Comparison of ENCODE assay signal across 12 mouse cellular contexts in the genomic region with DNA sequence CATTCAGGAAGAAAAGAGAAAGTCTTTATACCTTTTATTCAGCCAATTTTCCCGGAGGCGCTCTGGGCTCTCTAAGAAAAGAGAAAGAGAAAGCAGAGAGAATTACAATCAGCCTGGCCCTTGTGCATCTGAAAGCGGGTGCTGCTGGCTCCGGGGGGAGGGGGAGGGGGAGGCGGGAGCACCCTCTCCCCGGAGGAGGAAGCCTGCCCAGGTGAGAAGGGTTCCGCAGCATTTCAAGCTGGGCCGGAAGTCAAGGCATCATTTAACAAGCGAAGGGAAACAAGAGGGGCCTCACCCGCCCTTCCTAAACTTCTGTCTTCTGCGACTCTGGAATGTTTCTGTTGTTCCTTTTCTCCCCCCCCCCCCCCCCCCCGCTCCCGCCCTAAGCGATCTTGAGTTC.
A peak's percentile ranks its signal among the peaks of the same experiment; 100 is the strongest.
DNase-seq lines count a peak whose midpoint lies in the region; ATAC-seq and TF ChIP-seq lines count a peak whose summit lies in the region.
"Had no signal": no experiment of that assay in that cellular context is flagged by ENCODE, and none has a peak within 500 bp of the region (broad histone marks: within the 10 kb centered on the region; RNA-seq: fewer than 3 reads in every experiment).

No protein-coding gene starts in this region.

- no peak overlapping the region for H3K9ac ChIP-seq in intestine, embryonic 15.5 days
- no peak overlapping the region for H3K9ac ChIP-seq in intestine, embryonic 16.5 days (ENCODE audit: low read depth, low read length)
- no peak overlapping the region for H3K9ac ChIP-seq in forebrain, embryonic 16.5 days (replicated peaks; ENCODE audit: low read depth, low read length)
- H3K9ac ChIP-seq in midbrain, embryonic 16.5 days (ENCODE audit: low read depth, low read length): peak overlapping the region; percentile 40
- no peak overlapping the region for H3K9ac ChIP-seq in heart, adult 2 months (ENCODE audit: low read depth, low read length)
- no peak overlapping the region for H3K9ac ChIP-seq in heart, embryonic 11.5 days (ENCODE audit: low read depth, low read length)
- H3K9ac ChIP-seq: liver, embryonic 12.5 days had no signal

- TF ChIP-seq CTCF in heart, adult 2 months (IDR thresholded peaks at IDR 0.05): no peak

- ATAC-seq in intestine, embryonic 15.5 days: no peak
- ATAC-seq in intestine, embryonic 16.5 days: no peak
- ATAC-seq in forebrain, embryonic 16.5 days: no peak
- no peak for ATAC-seq in midbrain, embryonic 16.5 days
- ATAC-seq in heart, embryonic 11.5 days (replicated peaks; ENCODE audit: insufficient number of reproducible peaks, low FRiP score, low TSS enrichment): no peak
- ATAC-seq: liver, embryonic 12.5 days had no signal

- H3K79me2 ChIP-seq in heart, adult 2 months (replicated peaks; ENCODE audit: control insufficient read depth, insufficient read depth, low read length): no peaks in the 10 kb centered on the region

- intact Hi-C loops in heart, adult 2 months (cut with DNase I): no loop called here

- DNase-seq in Muller cell, postnatal 12 days (ENCODE audit: inconsistent ontology term): peak; percentile 14
- no peak for DNase-seq in heart, adult 2 months
- DNase-seq in adipocyte (ENCODE audit: low spot score): no peak
- DNase-seq: B cell, adult 2 months; gastrocnemius, postnatal 10 days; heart, postnatal 10 days had no signal

- H3K4me1 ChIP-seq in intestine, embryonic 15.5 days (replicated peaks): no peaks in the 10 kb centered on the region
- no peaks in the 10 kb centered on the region for H3K4me1 ChIP-seq in intestine, embryonic 16.5 days (ENCODE audit: control insufficient read depth, insufficient read depth, low read length)
- peaks cover 12% of the 10 kb centered on the region for H3K4me1 ChIP-seq in forebrain, embryonic 16.5 days (replicated peaks; ENCODE audit: control insufficient read depth, insufficient read depth, low read length)
- peaks cover 13% of the 10 kb centered on the region for H3K4me1 ChIP-seq in midbrain, embryonic 16.5 days (ENCODE audit: control insufficient read depth, insufficient read depth, low read length)
- no peaks in the 10 kb centered on the region for H3K4me1 ChIP-seq in heart, adult 2 months (ENCODE audit: control insufficient read depth, insufficient read depth, low read length)
- H3K4me1 ChIP-seq in heart, embryonic 11.5 days (ENCODE audit: control insufficient read depth, insufficient read depth, low read length): no peaks in the 10 kb centered on the region
- H3K4me1 ChIP-seq: liver, embryonic 12.5 days had no signal

- no peaks in the 10 kb centered on the region; the same call in 1 of the 2 replicates for H3K9me3 ChIP-seq in intestine, embryonic 15.5 days
- H3K9me3 ChIP-seq in intestine, embryonic 16.5 days (ENCODE audit: control insufficient read depth, low read length): no peaks in the 10 kb centered on the region
- no peaks in the 10 kb centered on the region for H3K9me3 ChIP-seq in forebrain, embryonic 16.5 days (ENCODE audit: control insufficient read depth, low read length)
- H3K9me3 ChIP-seq in midbrain, embryonic 16.5 days (replicated peaks; ENCODE audit: control insufficient read depth, low read length, poor library complexity, severe bottlenecking): no peaks in the 10 kb centered on the region
- H3K9me3 ChIP-seq in heart, embryonic 11.5 days (replicated peaks; ENCODE audit: control insufficient read depth, low read length): no peaks in the 10 kb centered on the region
- H3K9me3 ChIP-seq: liver, embryonic 12.5 days had no signal

- H3K27me3 ChIP-seq in intestine, embryonic 15.5 days (replicated peaks): peaks cover 7% of the 10 kb centered on the region; the same call in 1 of the 2 replicates
- H3K27me3 ChIP-seq in intestine, embryonic 16.5 days (replicated peaks; ENCODE audit: control insufficient read depth, insufficient read depth, low read length): peaks cover 9% of the 10 kb centered on the region; the same call in 1 of the 2 replicates
- 0 out of 2 replicates have a peak, but pooled peaks cover 2% of the 10 kb centered on the region for H3K27me3 ChIP-seq in forebrain, embryonic 16.5 days (replicated peaks; ENCODE audit: control insufficient read depth, insufficient read depth, low read length)
- H3K27me3 ChIP-seq in midbrain, embryonic 16.5 days (ENCODE audit: control insufficient read depth, insufficient read depth, low read depth, low read length): no peaks in the 10 kb centered on the region
- H3K27me3 ChIP-seq in heart, adult 2 months (ENCODE audit: control insufficient read depth, insufficient read depth, low read length): no peaks in the 10 kb centered on the region; the same call in 1 of the 2 replicates
- peaks cover 29% of the 10 kb centered on the region for H3K27me3 ChIP-seq in heart, embryonic 11.5 days (ENCODE audit: control insufficient read depth, insufficient read depth, low read length)

- WGBS in intestine, embryonic 15.5 days: 3% methylated on average over 14 of the region's 14 CpGs
- 2% methylated on average over 12 of the region's 14 CpGs for WGBS in intestine, embryonic 16.5 days
- 1% methylated on average over 10 of the region's 14 CpGs for WGBS in forebrain, embryonic 16.5 days
- WGBS in midbrain, embryonic 16.5 days: 1% methylated on average over 13 of the region's 14 CpGs
- WGBS in heart, adult 2 months: 3% methylated on average over 14 of the region's 14 CpGs
- 3% methylated on average over 14 of the region's 14 CpGs for WGBS in heart, embryonic 11.5 days (ENCODE audit: insufficient replicate concordance)

- H3K36me3 ChIP-seq in intestine, embryonic 15.5 days: no peaks in the 10 kb centered on the region
- no peaks in the 10 kb centered on the region for H3K36me3 ChIP-seq in intestine, embryonic 16.5 days (ENCODE audit: control insufficient read depth, insufficient read depth, low read length)
- no peaks in the 10 kb centered on the region for H3K36me3 ChIP-seq in forebrain, embryonic 16.5 days (ENCODE audit: control insufficient read depth, insufficient read depth)
- no peaks in the 10 kb centered on the region for H3K36me3 ChIP-seq in midbrain, embryonic 16.5 days (ENCODE audit: control insufficient read depth, insufficient read depth, low read length)
- no peaks in the 10 kb centered on the region for H3K36me3 ChIP-seq in heart, adult 2 months (ENCODE audit: control insufficient read depth, insufficient read depth, low read length)
- H3K36me3 ChIP-seq in heart, embryonic 11.5 days (ENCODE audit: control insufficient read depth, insufficient read depth, low read length): no peaks in the 10 kb centered on the region
- H3K36me3 ChIP-seq: liver, embryonic 12.5 days had no signal

- H3K4me2 ChIP-seq in intestine, embryonic 15.5 days (replicated peaks): 0 out of 2 replicates have a peak overlapping the region, but pooled peaks have one; percentile 30
- H3K4me2 ChIP-seq in intestine, embryonic 16.5 days (ENCODE audit: low read depth, low read length): no peak overlapping the region
- peak overlapping the region; percentile 40 for H3K4me2 ChIP-seq in forebrain, embryonic 16.5 days (ENCODE audit: low read length)
- H3K4me2 ChIP-seq in midbrain, embryonic 16.5 days (ENCODE audit: low read length): peak overlapping the region; percentile 41
- H3K4me2 ChIP-seq in heart, embryonic 11.5 days: no peak overlapping the region
- H3K4me2 ChIP-seq: liver, embryonic 12.5 days had no signal

- H3K4me3 ChIP-seq in intestine, embryonic 15.5 days (replicated peaks): no peak overlapping the region
- H3K4me3 ChIP-seq in intestine, embryonic 16.5 days (ENCODE audit: low read length): no peak overlapping the region
- no peak overlapping the region for H3K4me3 ChIP-seq in forebrain, embryonic 16.5 days (replicated peaks; ENCODE audit: low read length)
- no peak overlapping the region for H3K4me3 ChIP-seq in midbrain, embryonic 16.5 days (ENCODE audit: low read depth, low read length)
- H3K4me3 ChIP-seq in heart, adult 2 months: no peak overlapping the region
- no peak overlapping the region for H3K4me3 ChIP-seq in heart, embryonic 11.5 days (ENCODE audit: low read depth, low read length)
- H3K4me3 ChIP-seq: liver, embryonic 12.5 days had no signal

- no peak for TF ChIP-seq POLR2A in heart, adult 2 months (IDR thresholded peaks at IDR 0.05; ENCODE audit: insufficient read depth, low read depth, low read length)

- no peak for TF ChIP-seq EP300 in heart, adult 2 months (IDR thresholded peaks at IDR 0.05; ENCODE audit: insufficient read depth, low read depth, low read length)

- H3K27ac ChIP-seq in intestine, embryonic 15.5 days: no peak overlapping the region
- no peak overlapping the region for H3K27ac ChIP-seq in intestine, embryonic 16.5 days (ENCODE audit: low read length)
- H3K27ac ChIP-seq in forebrain, embryonic 16.5 days (ENCODE audit: low read length): no peak overlapping the region
- H3K27ac ChIP-seq in midbrain, embryonic 16.5 days (ENCODE audit: low read length): peak overlapping the region; percentile 35; the same call in 1 of the 2 replicates
- H3K27ac ChIP-seq in heart, adult 2 months: no peak overlapping the region
- H3K27ac ChIP-seq in heart, embryonic 11.5 days (ENCODE audit: low read depth, low read length): no peak overlapping the region
- H3K27ac ChIP-seq: liver, embryonic 12.5 days had no signal

Comparison
In these comparisons a context has a peak if more than half of its experiments do, and no peak if none do; other contexts are left out.
1. H3K4me2 ChIP-seq: peak in intestine, embryonic 15.5 days (single experiment), forebrain, embryonic 16.5 days (single experiment) and midbrain, embryonic 16.5 days (single experiment); none in intestine, embryonic 16.5 days (single experiment) and heart, embryonic 11.5 days (single experiment).